Mouse (Mus musculus) granulocyte monocyte progenitor cell, adult 5-6 weeks (primary cell): ENCODE results near the gene Gm16506. TPM values are rescaled to one million over a fixed set of nuclear protein-coding genes. Genes with fewer than 3 reads are reported as not detected.
"Not testable (repeated sequence)": the region's sequence is repeated elsewhere in the genome, so short reads cannot be mapped to it uniquely, and the experiment has no call there.

Experiments
- ATAC-seq: replicated peaks from 2 replicates; pipeline ENCODE4 v1.8.0; 2016; ENCODE audit warnings: mild to moderate bottlenecking, moderate TSS enrichment, inconsistent platforms; ENCODE audit not compliant: poor library complexity, severe bottlenecking
- total RNA-seq, 2 experiments: library from RNA; stranded (forward) in 1 of 2; stranded (reverse) in 1 of 2; fragments of 200-712, 200-1000 nt in 1 of 2; fragments of >200 nt in 1 of 2; fragmentation: Nextera tagmentation in 1 of 2; gene quantifications; 2 replicates each; pipeline ENCODE4 v1.2.3; 2014 to 2017

The Gm16506 gene
- total RNA-seq (2014; fragmentation: Nextera tagmentation) (not detected in 2 replicates), total RNA-seq (2017) (not detected in 2 replicates)

DNA sequence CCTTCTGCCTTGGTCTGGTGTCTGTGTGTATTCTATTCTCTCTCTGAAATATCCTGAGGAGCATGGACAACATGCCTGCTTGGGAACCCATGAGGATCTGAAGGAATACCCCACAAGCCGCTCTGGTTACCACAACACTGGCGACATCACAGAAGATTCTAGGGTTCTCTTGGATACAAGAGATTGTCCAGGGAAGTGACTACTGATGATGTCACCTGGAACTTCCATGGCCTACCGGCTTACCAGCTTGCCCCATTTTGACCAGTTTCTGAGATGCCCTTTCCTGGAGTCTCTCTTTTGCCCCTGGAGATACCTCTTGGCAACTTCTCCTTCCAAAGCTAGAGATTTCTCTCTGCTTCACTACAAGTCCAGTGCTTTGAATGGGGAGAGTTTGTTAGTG, at the start of gene Gm16506:
Gene Gm16506, minus strand, starts transcription at position 101 of the 400 bp plus-strand sequence.
- not testable (repeated sequence) for ATAC-seq

DNA sequence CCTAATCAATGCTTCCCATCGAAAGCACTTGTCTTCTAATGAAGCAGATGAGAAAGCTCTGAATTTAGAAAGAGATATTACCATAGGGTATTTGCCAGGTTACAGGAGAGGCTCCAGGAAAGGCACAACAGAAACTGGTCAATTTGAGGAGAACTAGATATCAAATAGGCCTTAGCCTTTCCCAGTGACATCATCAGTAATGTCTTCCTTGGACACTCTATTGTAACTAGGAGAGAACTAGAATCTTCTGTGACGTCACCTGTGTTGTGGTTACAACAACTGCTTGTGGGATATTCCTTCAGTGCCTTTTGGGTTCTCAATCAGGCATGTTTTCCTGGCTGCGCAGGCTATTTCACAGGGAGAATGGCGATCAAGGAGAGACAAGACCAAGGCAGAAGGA, 20.3 kb upstream of the Gm16506 start, which contains the start of gene Gm6526:
Gene Gm6526, plus strand, starts transcription at position 301 of the 400 bp plus-strand sequence.
- not testable (repeated sequence) for ATAC-seq

DNA sequence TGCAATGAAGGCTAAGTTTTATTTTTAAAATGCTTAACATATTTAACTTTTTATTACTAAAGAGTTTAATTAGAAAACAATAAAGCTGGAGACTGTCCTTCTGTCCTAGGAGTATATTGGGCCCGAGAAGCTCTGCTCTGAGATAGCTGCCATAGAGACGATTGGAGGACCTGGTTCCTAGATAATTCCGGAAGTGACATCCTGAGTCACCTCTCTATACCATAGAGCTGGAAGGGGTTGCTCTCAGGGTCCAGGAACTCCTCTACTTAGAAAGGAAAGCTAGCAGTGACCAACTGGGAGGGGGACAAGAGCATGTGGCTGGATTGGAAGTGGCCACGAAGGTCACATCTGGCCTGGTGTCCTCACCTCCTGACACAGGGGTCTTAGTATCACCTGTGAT, 29.7 kb downstream of the Gm16506 start, which contains the start of gene Gm7324:
Gene Gm7324, plus strand, starts transcription at position 208 of the 400 bp plus-strand sequence.
- ATAC-seq: not testable (repeated sequence)

DNA sequence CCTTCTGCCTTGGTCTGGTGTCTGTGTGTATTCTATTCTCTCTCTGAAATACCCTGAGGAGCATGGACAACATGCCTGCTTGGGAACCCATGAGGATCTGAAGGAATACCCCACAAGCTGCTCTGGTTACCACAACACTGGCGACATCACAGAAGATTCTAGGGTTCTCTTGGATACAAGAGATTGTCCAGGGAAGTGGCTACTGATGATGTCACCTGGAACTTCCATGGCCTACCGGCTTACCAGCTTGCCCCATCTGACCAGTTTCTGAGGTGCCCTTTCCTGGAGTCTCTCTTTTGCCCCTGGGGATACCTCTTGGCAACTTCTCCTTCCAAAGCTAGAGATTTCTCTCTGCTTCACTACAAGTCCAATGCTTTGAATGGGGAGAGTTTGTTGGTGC, 50.2 kb downstream of the Gm16506 start, which contains the start of gene Gm8165:
Gene Gm8165, minus strand, starts transcription at position 101 of the 400 bp plus-strand sequence.
- ATAC-seq: not testable (repeated sequence)

Other genes with a start within 250 kb of the Gm16506 start
- gene Gm5799, start 183.9 kb downstream of the Gm16506 start, total RNA-seq (2014; fragmentation: Nextera tagmentation): not detected in 2 replicates
- not detected in 2 replicates for gene Gm5799, start 183.9 kb downstream of the Gm16506 start, total RNA-seq (2017)
- gene Gm17654, start 148.3 kb downstream of the Gm16506 start, total RNA-seq (2014; fragmentation: Nextera tagmentation): not detected in 2 replicates
- not detected in 2 replicates for gene Gm17654, start 148.3 kb downstream of the Gm16506 start, total RNA-seq (2017)
- gene Gm10375, start 119.5 kb downstream of the Gm16506 start, total RNA-seq (2014; fragmentation: Nextera tagmentation): not detected in 2 replicates
- not detected in 2 replicates for gene Gm10375, start 119.5 kb downstream of the Gm16506 start, total RNA-seq (2017)
- not detected in 2 replicates for gene Gm8165, start 50.3 kb downstream of the Gm16506 start, total RNA-seq (2014; fragmentation: Nextera tagmentation)
- not detected in 2 replicates for gene Gm8165, start 50.3 kb downstream of the Gm16506 start, total RNA-seq (2017)
- 1.6 TPM in 1 of 2 replicates, not detected in the other for gene Gm7324, start 29.7 kb downstream of the Gm16506 start, total RNA-seq (2014; fragmentation: Nextera tagmentation)
- 0.21 and 2.4 TPM in 2 replicates for gene Gm7324, start 29.7 kb downstream of the Gm16506 start, total RNA-seq (2017)
- not detected in 2 replicates for gene Gm6526, start 20.4 kb upstream of the Gm16506 start, total RNA-seq (2014; fragmentation: Nextera tagmentation)
- not detected in 2 replicates for gene Gm6526, start 20.4 kb upstream of the Gm16506 start, total RNA-seq (2017)
- gene Gm8180, start 57.3 kb upstream of the Gm16506 start, total RNA-seq (2014; fragmentation: Nextera tagmentation): not detected in 2 replicates
- gene Gm8180, start 57.3 kb upstream of the Gm16506 start, total RNA-seq (2017): not detected in 2 replicates
- gene Ear1, start 148.0 kb upstream of the Gm16506 start, total RNA-seq (2014; fragmentation: Nextera tagmentation): not detected in 2 replicates
- 3.2 and 4.2 TPM in 2 replicates for gene Ear1, start 148.0 kb upstream of the Gm16506 start, total RNA-seq (2017)
- not detected in 2 replicates for gene Ear10, start 196.1 kb upstream of the Gm16506 start, total RNA-seq (2014; fragmentation: Nextera tagmentation)
- gene Ear10, start 196.1 kb upstream of the Gm16506 start, total RNA-seq (2017): not detected in 2 replicates
- gene Gm8113, start 197.9 kb upstream of the Gm16506 start, total RNA-seq (2014; fragmentation: Nextera tagmentation): 8.1 and 11.5 TPM in 2 replicates
- 3.2 and 5.9 TPM in 2 replicates for gene Gm8113, start 197.9 kb upstream of the Gm16506 start, total RNA-seq (2017)
- gene Ang5, start 229.6 kb upstream of the Gm16506 start, total RNA-seq (2014; fragmentation: Nextera tagmentation): not detected in 2 replicates
- not detected in 2 replicates for gene Ang5, start 229.6 kb upstream of the Gm16506 start, total RNA-seq (2017)